Mouse (Mus musculus): ENCODE measurements around the gene Mfsd10. TPM values are rescaled to one million over a fixed set of nuclear protein-coding genes. Genes with fewer than 3 reads are reported as not detected.
"Not testable (repeated sequence)": the region's sequence is repeated elsewhere in the genome, so short reads cannot be mapped to it uniquely, and the experiment has no call there.

The Mfsd10 gene
- polyA plus RNA-seq, 3 experiments from 2014 or later = 49.8 to 63.6 (median 54.7) TPM

DNA sequence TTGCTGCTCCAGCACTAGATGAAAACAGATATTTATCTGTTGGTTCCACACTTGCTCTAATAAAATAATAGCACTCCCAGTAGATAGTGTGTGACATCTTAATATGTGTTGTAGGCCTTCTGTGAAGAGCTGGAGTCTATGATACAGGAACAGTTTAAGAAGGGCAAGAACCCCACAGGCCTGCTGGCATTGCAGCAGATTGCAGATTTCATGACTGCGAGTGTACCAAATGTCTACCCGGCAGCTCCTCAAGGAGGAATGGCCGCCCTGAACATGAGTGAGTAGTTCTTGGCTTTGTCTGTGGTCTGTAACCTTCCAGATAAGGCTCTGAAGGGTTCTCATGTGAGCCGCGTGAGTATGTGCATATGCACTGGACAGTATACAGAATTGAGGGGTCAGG is 32.4 kb downstream of the Mfsd10 start:
- no peak for ATAC-seq

DNA sequence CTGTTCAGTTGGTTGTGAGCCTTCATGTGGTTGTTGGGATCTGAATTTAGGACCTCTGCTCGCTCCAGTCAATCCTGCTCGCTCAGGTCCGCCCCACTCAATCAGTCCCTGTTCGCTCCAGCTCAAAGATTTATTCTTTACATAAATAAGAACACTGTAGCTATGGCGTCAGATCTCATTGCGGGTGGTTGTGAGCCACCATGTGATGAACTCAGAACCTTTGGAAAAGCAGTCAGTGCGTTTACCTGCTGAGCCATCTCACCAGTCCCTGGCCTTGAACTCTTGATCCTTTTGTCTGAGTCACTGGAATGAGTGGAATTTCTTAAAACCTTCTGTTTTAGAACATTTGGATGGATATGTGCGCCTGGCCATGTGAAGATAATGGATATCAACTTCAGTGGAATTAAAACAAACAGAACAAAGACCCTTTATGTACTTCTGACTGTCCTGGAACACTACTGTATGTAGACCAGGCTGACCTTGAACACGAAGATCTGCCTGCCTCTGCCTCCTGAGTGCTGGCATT is 43.7 kb downstream of the Mfsd10 start:
- ATAC-seq = no peak

DNA sequence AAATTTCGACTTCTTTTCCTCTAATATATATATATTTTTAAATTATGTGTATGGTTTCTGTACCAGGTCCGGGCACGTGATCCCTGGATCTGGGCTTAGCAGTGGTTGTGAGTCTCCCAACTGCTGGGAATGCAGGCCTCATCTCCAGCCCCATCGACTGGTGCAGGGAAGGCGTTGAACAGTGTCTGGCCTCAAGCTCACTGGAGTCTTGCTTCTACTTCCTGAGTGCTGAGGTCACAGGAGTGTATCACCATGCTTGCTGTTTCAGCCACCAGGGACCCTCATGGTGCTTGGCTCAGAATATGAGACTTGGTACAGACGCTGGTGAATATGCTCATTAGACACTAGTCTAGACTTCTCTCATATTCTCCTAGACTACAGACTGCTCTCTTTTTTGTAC is 44.3 kb downstream of the Mfsd10 start:
- no peak for ATAC-seq

DNA sequence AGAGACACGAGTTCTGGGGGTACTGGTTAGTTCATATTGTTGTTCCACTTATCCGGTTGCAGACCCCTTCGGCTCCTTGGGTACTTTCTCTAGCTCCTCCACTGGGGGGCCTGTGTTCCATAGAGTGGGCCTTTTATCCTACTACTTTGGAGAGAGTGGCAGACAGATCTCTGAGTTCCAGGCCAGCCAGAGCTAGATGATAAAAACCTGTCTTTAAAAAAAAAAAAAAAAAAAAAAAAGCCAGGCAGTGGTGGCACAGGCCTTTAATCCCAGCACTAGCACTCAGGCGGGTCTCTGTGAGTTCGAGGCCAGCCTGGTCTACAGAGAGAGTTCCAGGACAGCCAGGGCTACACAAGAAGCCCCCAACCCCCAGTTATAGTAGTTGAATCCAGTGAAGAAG is 44.8 kb downstream of the Mfsd10 start:
- not testable (repeated sequence) for ATAC-seq

DNA sequence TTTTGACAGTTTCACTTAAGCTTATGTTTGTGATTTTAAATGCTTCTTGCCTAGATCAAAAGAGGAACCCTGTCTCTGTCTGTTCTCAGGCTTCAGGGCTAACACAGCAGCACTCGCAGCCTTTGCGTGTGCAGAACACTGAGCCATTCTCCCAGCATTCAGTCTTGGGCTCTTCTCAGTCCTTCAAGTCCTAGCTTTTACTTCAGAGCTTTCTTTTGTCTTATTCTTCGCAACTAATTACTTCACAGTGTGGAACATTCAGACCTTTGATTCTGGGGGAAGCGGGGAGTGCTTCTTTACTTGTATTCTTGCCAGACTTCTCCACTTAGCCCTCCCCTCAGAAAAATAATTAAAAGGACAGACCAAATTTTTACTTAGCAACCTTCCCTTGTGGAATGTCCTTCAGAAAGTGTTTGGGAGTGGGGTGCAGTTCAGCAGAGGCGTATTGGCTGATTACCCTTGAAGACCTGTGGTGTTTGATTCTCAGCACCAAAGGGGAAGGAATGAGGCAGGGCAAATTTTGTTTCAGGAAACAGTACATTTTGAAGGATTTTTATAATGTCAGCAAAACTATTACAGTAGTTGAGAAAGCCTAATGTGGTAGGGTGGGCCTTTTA is 45.5 kb downstream of the Mfsd10 start:
- no peak for ATAC-seq

DNA sequence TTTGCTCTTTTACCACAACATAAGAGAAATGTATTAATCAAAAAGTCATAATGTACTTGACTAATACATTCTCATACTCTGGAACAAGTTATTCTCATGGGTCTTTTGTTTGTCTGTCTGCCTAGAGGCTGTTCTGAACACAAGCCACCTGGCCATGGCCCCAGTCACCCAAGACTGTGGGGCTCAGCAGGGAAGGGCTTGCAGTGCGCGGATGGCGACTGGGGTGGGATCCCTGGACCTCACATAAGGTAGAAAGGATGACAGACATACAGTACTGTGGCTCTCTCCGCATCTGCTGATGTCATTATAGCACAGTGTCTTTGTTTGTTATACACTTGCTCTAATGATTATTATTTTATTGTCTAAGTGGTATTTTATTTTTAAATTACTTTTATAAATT is 46.3 kb downstream of the Mfsd10 start:
- ATAC-seq = no peak

DNA sequence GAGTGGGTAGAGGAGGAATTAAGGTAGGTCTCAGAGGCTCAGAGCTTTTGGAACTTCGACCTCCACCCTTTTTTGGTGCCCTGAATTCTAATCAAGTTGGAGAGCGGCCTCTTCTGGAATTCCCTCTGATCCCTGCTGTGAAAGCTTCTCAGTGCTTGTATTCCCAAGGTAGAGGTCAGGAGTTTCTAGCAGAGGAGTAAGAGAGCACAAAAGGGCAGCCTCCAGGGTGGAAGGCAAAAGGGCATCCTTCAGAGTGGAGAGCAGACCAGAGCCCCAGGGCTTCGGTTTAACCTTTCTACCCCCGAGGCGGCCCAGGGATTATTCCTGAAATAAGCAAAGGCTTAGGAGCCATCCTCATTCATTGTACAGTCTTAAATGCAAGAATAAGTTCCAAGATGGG is 47.0 kb downstream of the Mfsd10 start:
- no peak for ATAC-seq

DNA sequence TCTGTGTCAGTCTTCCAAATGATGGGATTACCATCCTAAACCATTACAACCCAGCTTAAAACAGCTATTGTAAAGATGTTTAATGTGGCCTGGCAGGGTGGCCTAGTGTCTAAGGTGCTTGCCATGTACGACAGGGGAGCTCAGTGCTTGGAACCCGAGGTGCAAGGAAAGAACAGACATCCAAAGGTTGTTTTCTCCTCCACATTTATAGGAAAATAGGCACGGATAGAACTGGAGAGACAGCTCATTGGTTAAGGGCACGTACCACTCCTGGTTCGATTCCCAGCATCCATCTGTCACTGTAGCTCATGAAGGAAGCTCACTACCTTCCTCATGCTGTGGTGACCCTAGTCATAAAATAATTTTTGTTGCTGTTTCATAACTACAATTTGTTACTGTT is 49.1 kb downstream of the Mfsd10 start:
- ATAC-seq = no peak

DNA sequence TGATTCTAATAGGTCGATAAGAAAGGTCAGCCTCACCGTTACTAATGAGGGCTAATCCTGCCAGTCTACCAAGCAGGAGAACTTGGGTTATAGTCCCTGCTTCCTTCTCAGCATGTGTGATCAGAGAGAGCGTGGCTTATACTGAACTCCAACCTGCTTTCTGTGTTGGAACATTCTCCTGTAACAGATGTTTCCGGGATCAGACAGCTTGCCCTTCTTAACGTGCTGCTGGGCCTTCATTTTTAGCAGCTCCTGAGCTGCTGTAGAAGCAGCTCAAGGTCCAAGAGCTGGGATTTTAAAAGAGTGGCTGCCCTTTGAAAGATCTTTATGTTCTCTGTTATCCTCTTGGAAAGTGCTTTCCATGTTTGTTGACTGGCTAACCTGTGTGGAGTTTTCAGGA is 51.8 kb downstream of the Mfsd10 start:
- ATAC-seq = no peak

Other genes starting within 250 kb of the Mfsd10 start
- 10 to 100 TPM; 19.0 to 32.4 (median 27.2) TPM for gene Tnip2, start 123.2 kb downstream of the Mfsd10 start, polyA plus RNA-seq (2017; shearing (Covaris generic))
- 10 to 100 TPM in 2 of 3 experiments, 1 to 10 TPM in 1; 4.0 to 15.0 (median 10.2) TPM for gene Sh3bp2, start 111.4 kb downstream of the Mfsd10 start, polyA plus RNA-seq (2017; shearing (Covaris generic))
- 100 to 1,000 TPM in 1 of 3 experiments, 10 to 100 TPM in 2; 91.1 to 101 (median 93.7) TPM for gene Add1, start 63.5 kb downstream of the Mfsd10 start, polyA plus RNA-seq (2017; shearing (Covaris generic))
- 10 to 100 TPM; 16.9 to 31.0 (median 26.0) TPM for gene Nop14, start 22.9 kb upstream of the Mfsd10 start, polyA plus RNA-seq (2017; shearing (Covaris generic))
- 10 to 100 TPM in 1 of 3 experiments, 1 to 10 TPM in 2; 2.9 to 14.0 (median 4.4) TPM for gene Grk4, start 23.2 kb upstream of the Mfsd10 start, polyA plus RNA-seq (2017; shearing (Covaris generic))
- gene Htt, start 124.5 kb upstream of the Mfsd10 start, polyA plus RNA-seq (2017; shearing (Covaris generic)) = 10 to 100 TPM; 12.5 to 30.3 (median 25.3) TPM